Mouse (Mus musculus): ENCODE results near the gene Gpr141.

DNA sequence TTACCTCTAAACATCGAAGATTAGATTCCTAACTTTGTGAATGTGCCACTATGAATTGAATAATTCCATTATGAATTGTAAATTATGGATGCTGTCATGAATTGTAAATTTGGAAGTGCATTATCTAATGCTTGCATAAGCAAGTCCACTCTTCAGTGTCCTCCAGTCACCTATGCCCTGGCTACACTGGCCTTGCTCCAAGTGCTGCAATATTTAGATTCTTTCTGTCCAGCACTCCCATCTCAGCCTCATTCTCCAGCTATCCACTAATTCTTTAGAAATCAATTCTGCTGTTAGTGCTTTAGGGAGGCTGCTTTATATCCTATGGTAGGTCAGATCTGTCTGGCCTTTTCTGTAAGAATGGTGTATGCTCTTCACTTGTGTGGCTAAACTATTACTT is 60.8 kb downstream of the Gpr141 start:
- TF ChIP-seq CTCF (IDR thresholded peaks at IDR 0.05; ENCODE audit: borderline replicate concordance, insufficient read depth, low read length) (no peak), POLR2A (IDR thresholded peaks at IDR 0.05; ENCODE audit: low read depth, low read length) (no peak)
